Mouse (Mus musculus): Measurements from ENCODE around the gene Sept9. TPM values are rescaled to one million over a fixed set of nuclear protein-coding genes. Genes with fewer than 3 reads are reported as not detected.
A peak's percentile ranks its signal among the peaks of the same experiment; 100 is the strongest.

The Sept9 gene
- polyA plus RNA-seq, 1 experiment, result 0.37 TPM

DNA sequence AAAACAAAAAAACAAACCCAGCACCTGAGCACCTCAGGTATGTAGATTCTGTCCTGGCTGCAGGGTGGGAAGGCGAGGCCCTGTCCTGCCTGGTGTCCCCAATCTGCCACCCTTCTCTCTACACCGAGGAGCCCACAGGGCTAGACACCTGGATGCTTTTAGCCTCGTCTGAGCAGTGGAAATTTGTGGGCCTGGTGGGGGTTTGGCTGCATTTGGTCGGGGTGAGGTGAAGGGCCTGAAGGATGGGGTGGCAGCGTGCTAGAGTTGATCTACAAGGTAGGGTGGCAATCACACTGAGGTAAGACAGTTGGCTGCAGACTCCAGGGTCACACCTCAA lies 125.6 kb downstream of the Sept9 start:
- H3K9me3 ChIP-seq (ENCODE audit: control insufficient read depth, low read length), result no peaks in the 10 kb centered on the region
- H3K27me3 ChIP-seq (ENCODE audit: control insufficient read depth), result no peaks in the 10 kb centered on the region
- no peaks in the 10 kb centered on the region for H3K36me3 ChIP-seq (ENCODE audit: control insufficient read depth)
- no peak for TF ChIP-seq GATA1 (IDR thresholded peaks at IDR 0.05; ENCODE audit: low read length)
- TF ChIP-seq TAL1 (IDR thresholded peaks at IDR 0.05; ENCODE audit: low read length), result no peak
- H3K4me3 ChIP-seq (replicated peaks), result no peak overlapping the region
- H3K4me1 ChIP-seq (ENCODE audit: control insufficient read depth), result peaks cover 48% of the 10 kb centered on the region

DNA sequence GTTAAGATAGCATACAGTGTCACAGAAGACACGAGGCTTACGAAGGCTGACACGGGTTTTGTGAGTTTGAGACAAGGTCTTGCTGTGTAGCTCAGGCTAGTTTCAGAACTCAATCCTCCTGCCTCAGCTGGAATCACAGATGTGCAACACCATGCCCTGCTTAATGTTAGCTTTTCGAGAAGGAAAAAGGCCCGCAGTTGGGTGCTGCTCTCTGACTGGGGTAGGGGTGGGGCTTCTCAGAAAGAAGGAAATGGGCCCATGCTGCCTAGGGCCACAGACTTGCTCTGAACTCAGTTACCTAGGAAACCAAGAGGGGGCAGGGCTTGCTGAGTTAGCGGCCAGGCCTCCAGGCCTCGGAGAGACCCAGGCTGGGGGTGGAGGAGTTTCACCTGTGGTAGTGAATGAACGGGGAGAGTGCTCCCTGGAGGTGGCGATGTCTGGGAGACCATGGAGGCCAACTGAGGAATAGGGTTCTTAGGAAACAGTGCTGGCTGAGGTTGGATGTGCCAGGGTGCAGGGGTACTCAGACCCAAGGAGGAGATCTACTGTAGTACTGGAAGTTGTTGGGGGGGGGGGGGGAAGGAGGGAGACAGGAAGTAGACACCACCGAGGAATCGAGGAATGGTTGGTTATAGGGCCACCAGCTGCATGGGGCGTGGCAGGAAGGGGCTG lies 126.1 kb downstream of the Sept9 start:
- Histone ChIP-seq H3K9me3 (ENCODE audit: control insufficient read depth, low read length) (no peaks in the 10 kb centered on the region), H3K4me1 (ENCODE audit: control insufficient read depth) (peaks cover 48% of the 10 kb centered on the region), H3K27me3 (ENCODE audit: control insufficient read depth) (no peaks in the 10 kb centered on the region), H3K4me3 (replicated peaks) (no peak overlapping the region), H3K36me3 (ENCODE audit: control insufficient read depth) (no peaks in the 10 kb centered on the region)
- TF ChIP-seq GATA1 (IDR thresholded peaks at IDR 0.05; ENCODE audit: low read length), result no peak
- TF ChIP-seq TAL1 (IDR thresholded peaks at IDR 0.05; ENCODE audit: low read length), result no peak

DNA sequence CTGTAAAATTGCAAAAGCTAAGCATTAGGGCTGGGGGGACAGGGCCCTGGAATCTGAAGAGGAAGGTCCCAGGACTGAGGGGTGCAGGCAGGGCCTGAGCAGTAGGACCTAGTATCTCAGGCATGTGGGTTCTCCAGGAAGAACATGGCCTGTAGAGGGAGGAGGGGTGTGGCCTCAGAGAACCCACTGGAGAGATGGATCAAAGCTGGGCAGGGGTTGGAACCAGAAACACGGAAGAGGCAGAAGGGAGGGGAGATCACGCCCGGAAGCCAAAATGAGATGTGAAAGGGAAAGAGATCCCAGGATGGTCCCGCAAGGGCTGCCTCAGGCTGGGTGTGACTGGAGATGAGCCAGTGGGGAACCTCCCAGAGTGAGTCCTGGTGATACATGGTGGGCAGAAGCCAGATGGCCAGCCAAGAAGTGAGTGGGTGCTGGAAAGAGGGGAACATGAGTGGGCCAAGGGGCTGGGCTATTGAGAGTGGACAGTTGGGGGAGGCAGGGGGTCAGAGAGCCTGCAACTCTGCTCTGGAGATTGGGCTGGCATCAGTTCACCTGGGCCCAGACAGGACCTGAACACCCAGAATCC lies 126.8 kb downstream of the Sept9 start:
- Histone ChIP-seq H3K4me3 (replicated peaks) (no peak overlapping the region), H3K27me3 (ENCODE audit: control insufficient read depth) (no peaks in the 10 kb centered on the region; the same call in 1 of the 2 replicates), H3K9me3 (ENCODE audit: control insufficient read depth, low read length) (no peaks in the 10 kb centered on the region), H3K36me3 (ENCODE audit: control insufficient read depth) (no peaks in the 10 kb centered on the region), H3K4me1 (ENCODE audit: control insufficient read depth) (peaks cover 49% of the 10 kb centered on the region)
- no peak for TF ChIP-seq GATA1 (IDR thresholded peaks at IDR 0.05; ENCODE audit: low read length)
- no peak for TF ChIP-seq TAL1 (IDR thresholded peaks at IDR 0.05; ENCODE audit: low read length)

DNA sequence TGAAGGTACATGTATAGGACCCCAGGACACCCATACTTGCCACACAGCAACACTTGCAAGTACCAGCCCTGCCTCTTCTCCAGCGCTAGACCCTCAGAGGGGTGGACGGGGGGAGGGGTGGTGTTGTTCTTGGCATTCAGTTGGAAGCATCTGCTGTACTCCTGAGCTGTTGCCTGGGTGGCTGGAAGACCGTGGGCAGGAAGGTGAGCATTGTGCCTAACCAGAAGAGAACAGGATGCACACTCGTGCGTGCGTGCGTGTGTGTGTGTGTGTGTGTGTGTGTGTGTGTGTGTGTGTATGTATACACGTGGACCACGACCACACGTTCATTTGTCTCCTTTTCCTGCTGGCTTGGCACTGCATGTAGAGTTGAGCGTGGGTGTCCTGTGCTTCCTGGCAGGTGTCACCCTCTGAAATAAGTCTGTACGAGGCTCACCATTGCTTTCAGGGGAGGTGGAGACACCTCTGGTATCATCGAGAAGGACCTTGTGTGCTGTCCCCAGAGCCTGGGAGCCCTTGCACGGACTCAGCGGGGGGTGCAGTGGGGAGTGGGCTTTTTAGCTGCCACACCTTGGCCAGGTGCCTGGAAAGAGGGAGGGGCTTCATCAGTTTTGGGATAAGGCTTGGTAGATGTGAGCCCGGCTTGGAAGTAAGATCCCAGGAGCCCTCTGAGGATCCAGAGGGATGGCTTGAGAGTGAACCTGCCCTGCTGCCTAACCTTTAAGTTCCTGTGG lies 127.6 kb downstream of the Sept9 start:
- no peaks in the 10 kb centered on the region for H3K9me3 ChIP-seq (ENCODE audit: control insufficient read depth, low read length)
- H3K4me3 ChIP-seq (replicated peaks), result no peak overlapping the region
- H3K27me3 ChIP-seq (ENCODE audit: control insufficient read depth), result peaks cover 4% of the 10 kb centered on the region
- no peak for TF ChIP-seq TAL1 (IDR thresholded peaks at IDR 0.05; ENCODE audit: low read length)
- no peak for TF ChIP-seq GATA1 (IDR thresholded peaks at IDR 0.05; ENCODE audit: low read length)
- H3K36me3 ChIP-seq (ENCODE audit: control insufficient read depth), result no peaks in the 10 kb centered on the region
- H3K4me1 ChIP-seq (ENCODE audit: control insufficient read depth), result peaks cover 53% of the 10 kb centered on the region

DNA sequence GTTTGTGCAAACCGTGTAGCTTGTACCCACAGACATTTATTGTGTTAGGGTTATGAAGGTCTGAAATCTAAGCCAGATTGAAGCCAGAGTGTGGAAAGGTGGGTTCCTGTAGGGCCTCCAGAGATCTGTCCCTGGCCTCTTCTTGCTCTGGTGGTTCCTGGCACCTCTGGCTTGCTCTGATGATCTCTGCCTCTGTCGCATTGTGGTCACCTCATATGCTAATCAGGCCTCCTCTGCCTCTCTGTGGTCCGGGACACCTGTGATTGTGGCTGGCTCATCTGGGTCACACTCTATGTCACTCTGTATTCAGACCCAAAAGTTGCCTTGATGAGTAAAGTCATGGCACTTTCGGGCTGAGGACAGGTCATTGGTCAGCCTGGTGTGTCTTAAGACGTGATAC lies 128.2 kb downstream of the Sept9 start:
- no peaks in the 10 kb centered on the region for H3K9me3 ChIP-seq (ENCODE audit: control insufficient read depth, low read length)
- H3K27me3 ChIP-seq (ENCODE audit: control insufficient read depth), result peaks cover 10% of the 10 kb centered on the region
- TF ChIP-seq TAL1 (IDR thresholded peaks at IDR 0.05; ENCODE audit: low read length) (no peak), GATA1 (IDR thresholded peaks at IDR 0.05; ENCODE audit: low read length) (no peak)
- H3K4me3 ChIP-seq (replicated peaks), result no peak overlapping the region
- H3K36me3 ChIP-seq (ENCODE audit: control insufficient read depth), result no peaks in the 10 kb centered on the region
- H3K4me1 ChIP-seq (ENCODE audit: control insufficient read depth), result peaks cover 59% of the 10 kb centered on the region

DNA sequence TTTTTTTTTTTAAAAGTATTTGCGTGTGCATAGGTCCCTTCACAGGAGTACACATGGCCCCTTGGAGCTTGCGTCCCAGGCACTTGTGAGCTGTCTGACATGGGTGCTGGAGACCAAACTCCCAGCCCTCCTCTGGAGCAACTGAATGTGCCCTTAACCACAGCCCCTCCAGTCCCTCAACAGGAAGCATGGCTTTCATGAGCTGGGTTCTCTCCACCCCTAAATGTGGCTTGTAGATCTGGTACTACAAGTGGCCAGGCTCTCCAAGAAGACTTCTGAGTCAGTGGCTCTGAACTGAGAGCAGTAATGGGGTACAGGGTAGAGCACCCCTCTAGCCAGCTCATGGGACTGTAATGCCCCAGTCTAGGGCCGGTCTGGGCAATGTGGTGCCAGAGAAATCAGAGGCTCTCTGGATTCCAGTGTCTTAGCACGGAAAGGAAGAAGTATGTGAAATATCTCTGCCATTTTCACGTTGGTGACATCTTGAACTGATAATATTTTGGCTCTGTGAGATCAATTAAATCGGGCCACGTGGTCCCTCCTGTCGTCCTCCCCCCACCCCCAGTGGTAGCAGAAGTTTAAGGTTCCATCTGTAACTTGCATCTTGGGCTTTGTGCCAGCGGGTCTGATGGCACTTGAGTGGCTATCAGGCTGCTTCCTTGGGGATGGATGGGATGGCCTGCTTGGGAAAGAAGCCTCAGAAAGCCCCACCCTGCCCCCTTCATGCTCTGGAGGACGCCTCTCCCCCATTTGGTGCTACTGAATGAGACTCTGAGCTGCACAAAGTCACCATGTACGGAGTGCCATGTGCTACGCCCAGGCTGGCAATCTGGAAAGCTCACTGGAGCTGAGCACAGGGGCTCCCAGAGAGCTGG lies 130.9 kb downstream of the Sept9 start:
- no peak overlapping the region for H3K4me3 ChIP-seq (replicated peaks)

DNA sequence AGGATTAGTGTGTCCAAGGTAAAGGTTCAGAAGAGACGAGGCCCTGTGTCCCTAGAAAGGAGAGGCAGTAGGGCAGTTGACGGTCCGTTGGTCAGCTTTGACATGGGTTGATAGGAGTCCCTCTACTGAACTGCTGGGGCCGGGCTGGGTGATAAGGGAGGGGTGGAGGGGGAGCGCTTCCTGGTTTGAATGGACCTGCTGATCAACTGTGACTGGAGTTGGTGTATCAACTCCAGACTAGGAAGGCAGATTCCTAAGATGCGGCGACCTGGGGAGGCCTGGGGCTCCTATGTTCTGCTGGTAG lies 131.4 kb downstream of the Sept9 start:
- no peak overlapping the region for H3K4me3 ChIP-seq (replicated peaks)
- no peaks in the 10 kb centered on the region for H3K36me3 ChIP-seq (ENCODE audit: control insufficient read depth)
- peaks cover 64% of the 10 kb centered on the region for H3K4me1 ChIP-seq (ENCODE audit: control insufficient read depth)
- H3K27me3 ChIP-seq (ENCODE audit: control insufficient read depth), result peaks cover 22% of the 10 kb centered on the region
- H3K9me3 ChIP-seq (ENCODE audit: control insufficient read depth, low read length), result no peaks in the 10 kb centered on the region
- TF ChIP-seq GATA1 (IDR thresholded peaks at IDR 0.05; ENCODE audit: low read length) (no peak), TAL1 (IDR thresholded peaks at IDR 0.05; ENCODE audit: low read length) (no peak)

More for the DNA sequence above, 130.9 kb downstream of the Sept9 start:
- Histone ChIP-seq H3K9me3 (ENCODE audit: control insufficient read depth, low read length) (no peaks in the 10 kb centered on the region), H3K27me3 (ENCODE audit: control insufficient read depth) (peaks cover 22% of the 10 kb centered on the region), H3K4me1 (ENCODE audit: control insufficient read depth) (peaks cover 65% of the 10 kb centered on the region), H3K36me3 (ENCODE audit: control insufficient read depth) (no peaks in the 10 kb centered on the region)
- no peak for TF ChIP-seq TAL1 (IDR thresholded peaks at IDR 0.05; ENCODE audit: low read length)

DNA sequence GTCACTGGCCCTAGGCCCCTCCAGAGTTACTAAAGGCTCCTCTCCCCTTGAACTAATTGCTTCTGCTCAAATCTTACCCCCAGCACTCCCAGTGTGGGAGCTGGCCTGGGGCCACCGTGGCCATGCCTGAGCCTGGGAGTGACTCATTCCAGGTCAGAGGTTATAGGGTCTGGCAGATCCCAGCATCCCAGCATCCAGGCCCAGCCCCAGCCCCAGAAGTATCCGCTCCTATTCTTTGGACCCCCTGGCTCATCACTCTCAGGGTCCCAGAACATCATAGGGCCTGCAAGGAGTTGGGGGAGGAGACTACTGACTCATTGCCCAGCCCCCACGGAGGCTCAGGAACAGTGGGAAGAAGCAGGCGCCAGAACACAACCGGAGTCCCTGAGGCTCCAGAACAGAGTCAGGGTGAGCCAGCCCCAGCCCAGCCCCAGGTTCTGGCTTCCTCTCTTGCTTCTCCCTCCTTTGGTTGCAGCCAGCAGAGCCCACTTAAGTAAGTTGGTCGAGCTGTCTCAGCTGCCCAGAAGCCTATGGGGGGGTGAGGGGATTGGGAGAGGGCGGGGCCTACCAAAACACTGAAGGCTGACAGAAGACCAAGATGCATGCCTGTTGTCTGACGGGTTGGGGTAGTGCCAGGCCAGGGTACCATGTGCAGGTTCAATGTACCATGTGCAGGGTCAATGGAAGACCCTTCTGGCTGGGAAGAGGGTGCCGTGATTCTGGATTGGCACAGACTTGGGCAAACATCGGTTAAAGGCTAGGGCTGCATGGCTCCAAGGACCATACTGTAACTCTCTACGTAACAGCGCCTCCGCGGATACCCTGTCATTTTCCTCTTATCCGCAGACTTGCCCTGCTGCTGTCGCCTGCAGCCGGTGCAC lies 132.1 kb downstream of the Sept9 start:
- peak overlapping the region; percentile 56 for H3K4me3 ChIP-seq (replicated peaks)
- no peaks in the 10 kb centered on the region for H3K9me3 ChIP-seq (ENCODE audit: control insufficient read depth, low read length)
- H3K27me3 ChIP-seq (ENCODE audit: control insufficient read depth), result peaks cover 22% of the 10 kb centered on the region
- H3K36me3 ChIP-seq (ENCODE audit: control insufficient read depth), result no peaks in the 10 kb centered on the region
- TF ChIP-seq GATA1 (IDR thresholded peaks at IDR 0.05; ENCODE audit: low read length) (no peak), TAL1 (IDR thresholded peaks at IDR 0.05; ENCODE audit: low read length) (no peak)
- peaks cover 64% of the 10 kb centered on the region for H3K4me1 ChIP-seq (ENCODE audit: control insufficient read depth)
